Mouse (Mus musculus) embryonic fibroblast, embryonic 13.5 days (primary cell): ENCODE results near the gene Chaf1a.

Source experiments
- CTCF ChIP-seq: IDR thresholded peaks from 2 replicates; pipeline ENCODE4 v1.5.1; 2011; ENCODE audit warnings: mild to moderate bottlenecking, control low read depth, low read length, moderate library complexity, borderline replicate concordance; ENCODE audit not compliant: insufficient read depth
- POLR2A ChIP-seq: IDR thresholded peaks from 2 replicates; pipeline ENCODE4 v1.6.1; 2011; ENCODE audit warnings: low read depth, mild to moderate bottlenecking, control low read depth, low read length, moderate library complexity

DNA sequence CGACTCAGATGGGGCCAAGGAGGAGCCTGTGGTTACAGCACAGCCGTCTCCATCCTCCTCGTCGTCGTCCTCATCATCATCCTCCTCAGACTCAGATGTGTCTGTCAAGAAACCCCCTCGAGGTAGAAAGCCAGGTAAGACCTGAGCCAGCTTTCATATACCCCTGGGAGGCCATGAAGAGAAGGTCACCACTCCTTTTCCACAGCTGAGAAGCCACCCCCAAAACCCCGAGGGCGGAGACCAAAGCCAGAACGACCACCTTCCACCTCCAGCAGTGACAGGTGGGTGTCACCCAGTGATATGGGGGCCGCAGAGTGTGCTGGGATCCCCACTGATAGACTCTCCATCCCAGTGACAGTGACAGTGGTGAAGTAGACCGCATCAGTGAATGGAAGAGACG lies 56.6 kb downstream of the Chaf1a start:
- no peak for TF ChIP-seq CTCF
- no peak for TF ChIP-seq POLR2A
